Mouse (Mus musculus): ENCODE data around the gene Lingo1. TPM values are rescaled to one million over a fixed set of nuclear protein-coding genes. Genes with fewer than 3 reads are reported as not detected.

Gene Lingo1
- total RNA-seq, 4 experiments from 2014 or later = 1.2 to 2.3 (median 1.8) TPM

GRCm38 (mm10) chr9:56633449-56634225, 162.6 kb downstream of the Lingo1 start:
- no peak for DNase-seq

GRCm38 (mm10) chr9:56630945-56631344, 165.3 kb downstream of the Lingo1 start:
- no peak for DNase-seq

- no peak for DNase-seq
Measured at GRCm38 (mm10) chr9:56629674-56630397, 166.4 kb downstream of the Lingo1 start.

GRCm38 (mm10) chr9:56627295-56627694, 169.0 kb downstream of the Lingo1 start:
- DNase-seq = no peak

GRCm38 (mm10) chr9:56624923-56625322, 171.3 kb downstream of the Lingo1 start:
- no peak for DNase-seq

- DNase-seq = no peak
Measured at GRCm38 (mm10) chr9:56623361-56623760, 172.9 kb downstream of the Lingo1 start.

GRCm38 (mm10) chr9:56622761-56623160, 173.5 kb downstream of the Lingo1 start:
- no peak for DNase-seq

- DNase-seq = no peak
Measured at GRCm38 (mm10) chr9:56620512-56621371, 175.5 kb downstream of the Lingo1 start.

- no peak for DNase-seq
Measured at GRCm38 (mm10) chr9:56619715-56620114, 176.6 kb downstream of the Lingo1 start.

- DNase-seq = no peak
Measured at GRCm38 (mm10) chr9:56618660-56619059, 177.6 kb downstream of the Lingo1 start.

GRCm38 (mm10) chr9:56616061-56616460, 180.2 kb downstream of the Lingo1 start:
- no peak for DNase-seq

- no peak for DNase-seq
Measured at GRCm38 (mm10) chr9:56612798-56613183, 183.5 kb downstream of the Lingo1 start.

- DNase-seq = no peak
Measured at GRCm38 (mm10) chr9:56611912-56612797, 184.1 kb downstream of the Lingo1 start.

- no peak for DNase-seq
Measured at GRCm38 (mm10) chr9:56610955-56611354, 185.3 kb downstream of the Lingo1 start.

- no peak for DNase-seq
Measured at GRCm38 (mm10) chr9:56610466-56610865, 185.8 kb downstream of the Lingo1 start.

- DNase-seq = no peak
Measured at GRCm38 (mm10) chr9:56609486-56609885, 186.8 kb downstream of the Lingo1 start.

GRCm38 (mm10) chr9:56608691-56609351, 187.4 kb downstream of the Lingo1 start:
- DNase-seq = no peak

GRCm38 (mm10) chr9:56606082-56606740, 190.1 kb downstream of the Lingo1 start:
- DNase-seq = no peak

GRCm38 (mm10) chr9:56605443-56605806, 190.8 kb downstream of the Lingo1 start:
- DNase-seq = no peak

- no peak for DNase-seq
Measured at GRCm38 (mm10) chr9:56604797-56605442, 191.3 kb downstream of the Lingo1 start.
